Comparison of ENCODE assay signal across 20 mouse cellular contexts in the genomic region with DNA sequence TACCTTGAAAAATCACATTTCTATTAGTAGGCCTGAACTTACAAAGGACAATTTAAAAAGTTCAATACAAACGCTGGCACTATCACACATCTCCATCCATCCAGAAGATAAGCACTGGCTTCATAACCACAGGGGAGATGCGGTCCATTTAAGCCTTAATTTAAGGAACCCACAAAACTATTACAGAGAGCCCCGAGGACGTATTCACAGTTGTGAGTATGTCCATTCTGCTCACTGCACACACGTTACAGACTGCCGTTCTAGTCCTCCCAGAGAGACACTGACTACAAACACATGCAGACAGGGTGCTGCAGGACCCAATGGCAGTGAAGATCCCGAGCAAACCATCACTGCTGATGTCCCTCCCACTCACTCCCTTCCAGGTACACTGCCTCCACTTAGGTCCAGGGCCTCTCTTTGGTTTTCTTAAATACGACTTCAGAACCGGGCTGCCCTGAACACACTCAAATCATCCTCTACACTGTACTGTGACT.
"Had no signal": no experiment of that assay in that cellular context is flagged by ENCODE, and none has a peak within 500 bp of the region (broad histone marks: within the 10 kb centered on the region; RNA-seq: fewer than 3 reads in every experiment).

No protein-coding gene starts in this region.

- DNase-seq: kidney, adult 2 months; kidney, postnatal 10 days; kidney, postnatal 36 days; layer of hippocampus, postnatal 36 days; left cerebral cortex, postnatal 4 days; liver, postnatal 0 days; lung, embryonic 14.5 days; thymus, adult 18-20 months; thymus, postnatal 36 days had no signal

- H3K4me3 ChIP-seq: kidney, embryonic 15.5 days; left cerebral cortex, adult 2 months; limb, embryonic 12.5 days; limb, embryonic 15.5 days; midbrain, embryonic 12.5 days; myocyte; neural tube, embryonic 13.5 days had no signal

- ATAC-seq: liver, postnatal 0 days; lung, postnatal 0 days; midbrain, embryonic 16.5 days had no signal

- H3K4me1 ChIP-seq: kidney, embryonic 15.5 days; limb, embryonic 12.5 days; limb, embryonic 15.5 days; midbrain, embryonic 12.5 days; neural tube, embryonic 13.5 days had no signal

- H3K27ac ChIP-seq: kidney, embryonic 15.5 days; left cerebral cortex, adult 2 months; limb, embryonic 12.5 days; limb, embryonic 15.5 days; liver, embryonic 14.5 days; macrophage; midbrain, embryonic 12.5 days; neural tube, embryonic 13.5 days had no signal
